Comparison of ENCODE assay signal across 10 mouse cellular contexts in genomic region chr3:152238836-152239235, GRCm38 (mm10). TPM values are rescaled to one million over a fixed set of nuclear protein-coding genes. Genes with fewer than 3 reads are reported as not detected.
DNase-seq lines count a peak whose midpoint lies in the region; ATAC-seq and TF ChIP-seq lines count a peak whose summit lies in the region.
"Had no signal": no experiment of that assay in that cellular context is flagged by ENCODE, and none has a peak within 500 bp of the region (broad histone marks: within the 10 kb centered on the region; RNA-seq: fewer than 3 reads in every experiment).

No protein-coding gene starts in this region.

- WGBS in lung, embryonic 15.5 days, result 38% methylated on average over 2 of the region's 2 CpGs
- WGBS in lung, adult 2 months, result 31% methylated on average over 2 of the region's 2 CpGs
- WGBS in intestine, embryonic 15.5 days, result 39% methylated on average over 2 of the region's 2 CpGs
- 60% methylated on average over 2 of the region's 2 CpGs for WGBS in heart, embryonic 12.5 days

- no peaks in the 10 kb centered on the region for H3K9me3 ChIP-seq in lung, embryonic 15.5 days
- no peaks in the 10 kb centered on the region for H3K9me3 ChIP-seq in intestine, embryonic 15.5 days
- no peaks in the 10 kb centered on the region for H3K9me3 ChIP-seq in heart, embryonic 12.5 days (replicated peaks)
- H3K9me3 ChIP-seq: hindbrain, embryonic 15.5 days had no signal

- ATAC-seq in lung, embryonic 15.5 days (ENCODE audit: borderline replicate concordance, extremely low read depth, low FRiP score, low TSS enrichment), result peak; percentile 30; the same call in 1 of the 2 replicates
- peak; percentile 57 for ATAC-seq in intestine, embryonic 15.5 days
- ATAC-seq in megakaryocyte progenitor cell, adult 5-6 weeks (replicated peaks; ENCODE audit: poor library complexity), result peak; percentile 76
- no peak for ATAC-seq in heart, embryonic 12.5 days (ENCODE audit: insufficient number of reproducible peaks, low FRiP score)

- no peak overlapping the region for H3K4me3 ChIP-seq in lung, embryonic 15.5 days
- no peak overlapping the region for H3K4me3 ChIP-seq in lung, adult 2 months (replicated peaks; ENCODE audit: extremely low read depth, low read depth, low read length)
- no peak overlapping the region for H3K4me3 ChIP-seq in intestine, embryonic 15.5 days (replicated peaks)
- H3K4me3 ChIP-seq in heart, embryonic 12.5 days, result no peak overlapping the region
- H3K4me3 ChIP-seq: hindbrain, embryonic 15.5 days had no signal

- no peak overlapping the region for H3K4me2 ChIP-seq in lung, embryonic 15.5 days
- no peak overlapping the region for H3K4me2 ChIP-seq in intestine, embryonic 15.5 days (replicated peaks)
- no peak overlapping the region for H3K4me2 ChIP-seq in heart, embryonic 12.5 days
- H3K4me2 ChIP-seq: hindbrain, embryonic 15.5 days had no signal

- no peaks in the 10 kb centered on the region for H3K4me1 ChIP-seq in lung, embryonic 15.5 days
- H3K4me1 ChIP-seq in lung, adult 2 months (ENCODE audit: control insufficient read depth, insufficient read depth, low read length), result no peaks in the 10 kb centered on the region
- H3K4me1 ChIP-seq in intestine, embryonic 15.5 days (replicated peaks), result no peaks in the 10 kb centered on the region
- H3K4me1 ChIP-seq in heart, embryonic 12.5 days (replicated peaks), result no peaks in the 10 kb centered on the region
- H3K4me1 ChIP-seq: hindbrain, embryonic 15.5 days had no signal

- no peak overlapping the region for H3K9ac ChIP-seq in lung, embryonic 15.5 days
- H3K9ac ChIP-seq in intestine, embryonic 15.5 days, result no peak overlapping the region
- H3K9ac ChIP-seq in heart, embryonic 12.5 days, result no peak overlapping the region
- H3K9ac ChIP-seq: hindbrain, embryonic 15.5 days had no signal

- H3K27ac ChIP-seq in lung, embryonic 15.5 days, result no peak overlapping the region
- H3K27ac ChIP-seq in intestine, embryonic 15.5 days, result no peak overlapping the region
- no peak overlapping the region for H3K27ac ChIP-seq in heart, embryonic 12.5 days (ENCODE audit: poor library complexity, severe bottlenecking)
- H3K27ac ChIP-seq: hindbrain, embryonic 15.5 days had no signal

- TF ChIP-seq POLR2A in lung, adult 2 months (IDR thresholded peaks at IDR 0.05; ENCODE audit: borderline replicate concordance, extremely low read depth, low read depth, low read length), result no peak

- TF ChIP-seq CTCF in lung, adult 2 months (IDR thresholded peaks at IDR 0.05; ENCODE audit: insufficient read depth, low read length), result no peak

- no peaks in the 10 kb centered on the region for H3K27me3 ChIP-seq in lung, embryonic 15.5 days
- H3K27me3 ChIP-seq in intestine, embryonic 15.5 days (replicated peaks), result no peaks in the 10 kb centered on the region
- no peaks in the 10 kb centered on the region for H3K27me3 ChIP-seq in heart, embryonic 12.5 days (replicated peaks)
- H3K27me3 ChIP-seq: hindbrain, embryonic 15.5 days had no signal

- peaks cover 57% of the 10 kb centered on the region for H3K36me3 ChIP-seq in lung, embryonic 15.5 days
- H3K36me3 ChIP-seq in intestine, embryonic 15.5 days, result peaks cover 5% of the 10 kb centered on the region
- H3K36me3 ChIP-seq in heart, embryonic 12.5 days, result peaks cover 52% of the 10 kb centered on the region

- DNase-seq in lung, adult 2 months, result no peak
- DNase-seq in NIH3T3 (ENCODE audit: low read depth), result peak; percentile 78
- DNase-seq in cerebellum, adult 18-20 months, result no peak
- no peak for DNase-seq in layer of hippocampus, adult 9-11 months
- DNase-seq: cerebellum, adult 2 months had no signal

RNA-seq across cellular contexts. Expression of gene Nexn, which starts 27.3 kb away (rescaled TPM):
- 64.4 and 75.1 TPM in 2 replicates for polyA plus RNA-seq in lung, embryonic 15.5 days (2015; fragmentation: Nextera tagmentation; extraction: Ambion mirVana)
- polyA plus RNA-seq in lung, adult 2 months (2012; rRNA removed), result 0.34 and 1.1 TPM in 2 replicates
- 23.3 and 31.2 TPM in 2 replicates for polyA plus RNA-seq in intestine, embryonic 15.5 days (2015; fragmentation: Nextera tagmentation; extraction: Ambion mirVana)
- not detected in 2 replicates for total RNA-seq in megakaryocyte progenitor cell, adult 5-6 weeks (2015)
- not detected in 2 replicates for total RNA-seq in megakaryocyte progenitor cell, adult 5-6 weeks (2017)
- 226 and 246 TPM in 2 replicates for polyA plus RNA-seq in heart, embryonic 12.5 days (2016; fragmentation: Nextera tagmentation; extraction: Ambion mirVana)

RNA-seq across cellular contexts. Expression of gene Fubp1, which starts 28.6 kb away (rescaled TPM):
- 261 and 272 TPM in 2 replicates for polyA plus RNA-seq in lung, embryonic 15.5 days (2015; fragmentation: Nextera tagmentation; extraction: Ambion mirVana)
- polyA plus RNA-seq in lung, adult 2 months (2012; rRNA removed), result 59.9 and 66.2 TPM in 2 replicates
- 177 and 205 TPM in 2 replicates for polyA plus RNA-seq in intestine, embryonic 15.5 days (2015; fragmentation: Nextera tagmentation; extraction: Ambion mirVana)
- total RNA-seq in megakaryocyte progenitor cell, adult 5-6 weeks (2015), result 149 and 188 TPM in 2 replicates
- 204 and 275 TPM in 2 replicates for total RNA-seq in megakaryocyte progenitor cell, adult 5-6 weeks (2017)
- polyA plus RNA-seq in heart, embryonic 12.5 days (2016; fragmentation: Nextera tagmentation; extraction: Ambion mirVana), result 142 and 146 TPM in 2 replicates

RNA-seq across cellular contexts. Expression of gene Dnajb4, which starts 28.7 kb away (rescaled TPM):
- polyA plus RNA-seq in lung, embryonic 15.5 days (2015; fragmentation: Nextera tagmentation; extraction: Ambion mirVana), result 38.2 and 41.4 TPM in 2 replicates
- 3.8 and 8.3 TPM in 2 replicates for polyA plus RNA-seq in lung, adult 2 months (2012; rRNA removed)
- 23.1 and 25.5 TPM in 2 replicates for polyA plus RNA-seq in intestine, embryonic 15.5 days (2015; fragmentation: Nextera tagmentation; extraction: Ambion mirVana)
- total RNA-seq in megakaryocyte progenitor cell, adult 5-6 weeks (2015), result 37.8 and 37.9 TPM in 2 replicates
- 39.3 and 43.5 TPM in 2 replicates for total RNA-seq in megakaryocyte progenitor cell, adult 5-6 weeks (2017)
- 53.0 and 56.3 TPM in 2 replicates for polyA plus RNA-seq in heart, embryonic 12.5 days (2016; fragmentation: Nextera tagmentation; extraction: Ambion mirVana)

Comparison
In these comparisons a context has a peak if more than half of its experiments do, and no peak if none do; other contexts are left out.
1. RNA of gene Nexn, which starts 27.3 kb away (polyA plus RNA-seq): 226 to 246 TPM in heart, embryonic 12.5 days, 64.4 to 75.1 TPM in lung, embryonic 15.5 days and 23.3 to 31.2 TPM in intestine, embryonic 15.5 days; 0.34 to 1.1 TPM in lung, adult 2 months; every median in the first group is over 10 times any median in the second.